Mouse (Mus musculus) testis, adult 2 months (tissue): ENCODE measurements around the gene Shc3. TPM values are rescaled to one million over a fixed set of nuclear protein-coding genes. Genes with fewer than 3 reads are reported as not detected.

Experiments
- H3K27ac ChIP-seq: fragments of 200-500 bp; 2 replicates; pipeline ENCODE4 v1.5.1; 2012; ENCODE audit warnings: low read depth, low read length; ENCODE audit not compliant: control insufficient read depth, insufficient read depth
- H3K27me3 ChIP-seq: fragments of 200-500 bp; 2 replicates; pipeline ENCODE4 v1.6.1; 2012; ENCODE audit warnings: mild to moderate bottlenecking, low read length, moderate library complexity; ENCODE audit not compliant: control insufficient read depth, insufficient read depth
- H3K36me3 ChIP-seq: fragments of 200-500 bp; 2 replicates; pipeline ENCODE4 v1.6.1; 2012; ENCODE audit warnings: mild to moderate bottlenecking, low read length; ENCODE audit not compliant: control insufficient read depth, insufficient read depth
- H3K4me1 ChIP-seq: fragments of 200-500 bp; 2 replicates; pipeline ENCODE4 v1.6.1; 2012; ENCODE audit warnings: low read length; ENCODE audit not compliant: control insufficient read depth, insufficient read depth
- H3K4me3 ChIP-seq: fragments of 200-500 bp; 2 replicates; pipeline ENCODE4 v1.5.1; 2012; ENCODE audit warnings: low read depth, mild to moderate bottlenecking, low read length, moderate library complexity, mixed read lengths; ENCODE audit not compliant: control insufficient read depth
- CTCF ChIP-seq: fragments of 200-500 bp; IDR thresholded peaks from 2 replicates; pipeline ENCODE4 v1.5.1; 2012; ENCODE audit warnings: low read depth, mild to moderate bottlenecking, inconsistent platforms, low read length, moderate library complexity; ENCODE audit not compliant: control insufficient read depth, insufficient read depth, insufficient replicate concordance
- POLR2A ChIP-seq: fragments of 200-500 bp; IDR thresholded peaks from 2 replicates; pipeline ENCODE4 v1.6.1; 2012; ENCODE audit warnings: low read depth, mild to moderate bottlenecking, inconsistent platforms, low read length, moderate library complexity; ENCODE audit not compliant: control insufficient read depth
- polyA plus RNA-seq: library from polyadenylated mRNA; depleted of rRNA; stranded (reverse); fragments of >200 nt; gene quantifications from 2 replicates; pipeline ENCODE4 v1.2.3, GENCODE M21; 2012

The Shc3 gene
- polyA plus RNA-seq, 1 experiment = 1.9 TPM

DNA sequence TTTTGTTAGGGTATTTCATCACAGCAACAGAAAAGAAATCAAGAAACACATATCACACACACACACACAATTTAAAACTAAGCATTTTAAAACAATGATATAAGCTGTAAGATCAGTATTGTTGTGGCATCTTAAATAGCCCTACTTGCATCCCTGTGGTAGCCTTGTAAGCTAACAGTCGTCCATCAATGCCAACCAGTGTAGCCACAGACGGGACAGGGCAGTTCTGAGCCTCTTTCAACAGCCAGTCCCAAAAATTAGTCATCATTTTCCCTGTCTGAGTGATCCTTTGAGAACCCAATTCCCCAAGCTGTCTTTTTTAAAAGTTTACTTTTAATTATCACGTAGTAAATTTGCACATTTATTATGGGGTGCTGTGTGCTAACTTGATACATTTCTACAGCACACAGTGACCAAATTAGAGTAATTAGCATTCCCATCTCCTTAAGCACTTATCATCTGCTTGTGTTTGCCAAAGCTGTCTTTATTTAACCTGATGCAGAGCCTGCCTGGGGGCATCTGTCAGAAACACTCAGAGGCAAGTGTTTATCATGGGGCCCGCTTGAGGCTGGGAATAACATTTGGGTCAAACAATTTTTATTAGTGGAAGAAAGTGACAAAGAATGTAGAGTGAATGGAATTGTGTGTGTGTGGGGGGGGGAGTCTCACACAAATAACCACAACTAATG lies 112.9 kb downstream of the Shc3 start:
- no peak overlapping the region for H3K27ac ChIP-seq
- no peaks in the 10 kb centered on the region for H3K4me1 ChIP-seq
- H3K36me3 ChIP-seq = no peaks in the 10 kb centered on the region
- H3K4me3 ChIP-seq = no peak overlapping the region
- no peaks in the 10 kb centered on the region for H3K27me3 ChIP-seq
- TF ChIP-seq POLR2A (no peak), CTCF (no peak)

DNA sequence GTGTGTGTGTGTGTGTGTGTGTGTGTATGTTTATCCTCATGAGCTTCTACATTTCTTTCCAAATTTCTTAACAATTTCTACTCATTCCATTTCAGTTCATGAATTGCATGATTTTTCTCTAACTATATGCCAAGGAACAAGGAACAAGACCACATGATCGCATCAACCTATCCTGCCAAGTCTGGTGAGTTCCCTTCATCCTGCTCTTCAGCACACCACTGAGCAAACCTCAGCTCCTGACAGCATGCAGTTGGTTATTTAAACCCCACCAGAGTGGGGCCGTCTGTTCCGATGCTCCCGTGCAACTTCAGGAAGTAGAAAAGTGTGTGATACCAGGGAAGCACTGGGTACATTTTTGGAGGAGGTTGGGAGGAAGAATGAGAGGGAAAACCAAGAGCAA lies 122.7 kb downstream of the Shc3 start:
- Histone ChIP-seq H3K4me1 (0 out of 2 replicates have a peak, but pooled peaks cover 2% of the 10 kb centered on the region), H3K27ac (no peak overlapping the region)
- TF ChIP-seq CTCF (no peak), POLR2A (no peak)

GRCm38 (mm10) chr13:51442922-51443321 lies 126.3 kb downstream of the Shc3 start:
- Histone ChIP-seq H3K27me3 (no peaks in the 10 kb centered on the region), H3K4me3 (no peak overlapping the region), H3K27ac (no peak overlapping the region), H3K36me3 (no peaks in the 10 kb centered on the region), H3K4me1 (no peaks in the 10 kb centered on the region)
- TF ChIP-seq CTCF = no peak

More for the DNA sequence above, 122.7 kb downstream of the Shc3 start:
- Histone ChIP-seq H3K27me3 (no peaks in the 10 kb centered on the region), H3K4me3 (no peak overlapping the region), H3K36me3 (no peaks in the 10 kb centered on the region)

DNA sequence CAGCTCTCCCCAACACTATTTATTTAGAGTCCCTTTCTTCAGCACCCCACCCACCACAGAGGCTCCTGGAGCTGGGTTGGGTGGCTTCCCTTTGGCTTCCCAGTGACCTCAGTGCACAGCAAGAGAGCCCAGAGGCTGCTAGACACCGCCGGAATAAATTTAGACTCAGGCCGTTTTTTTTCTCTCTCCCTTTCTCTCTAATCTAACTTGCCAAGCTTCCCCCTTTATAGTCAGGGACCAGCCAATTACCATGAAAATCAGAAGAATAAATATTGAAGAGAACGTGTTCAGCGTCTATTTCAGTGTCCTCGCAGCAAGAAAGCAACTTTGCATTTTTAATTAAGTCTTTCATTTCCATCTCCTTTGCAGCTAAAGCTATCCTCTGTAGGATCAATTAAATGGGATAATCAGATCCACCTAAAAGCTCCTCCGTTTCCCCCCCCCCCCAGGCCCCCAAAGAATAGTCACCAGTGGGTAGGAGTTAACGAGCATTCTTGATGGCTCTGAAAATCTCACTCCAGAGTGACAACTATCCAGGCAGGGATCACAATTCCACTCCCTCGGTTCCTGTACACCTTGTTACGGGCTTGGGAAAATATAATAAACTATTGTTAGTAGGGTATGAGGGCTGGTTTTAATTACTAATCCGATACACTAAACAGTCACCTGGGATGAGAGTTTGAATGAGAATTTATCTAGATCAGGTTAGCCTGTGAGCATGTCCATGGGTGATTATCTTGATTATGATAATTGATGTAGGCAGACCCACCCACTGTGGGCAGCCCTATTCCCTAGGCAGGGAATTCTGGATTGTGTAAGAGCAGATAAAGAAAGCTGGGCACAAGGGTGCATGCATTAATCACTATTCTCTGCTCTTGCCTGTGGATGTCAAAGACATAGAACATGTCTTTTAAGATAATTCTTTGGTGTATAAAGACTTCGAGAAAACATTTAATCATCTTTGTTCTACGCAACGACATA lies 131.8 kb downstream of the Shc3 start:
- no peak for TF ChIP-seq CTCF
- TF ChIP-seq POLR2A = no peak
- Histone ChIP-seq H3K4me3 (no peak overlapping the region), H3K27ac (no peak overlapping the region), H3K4me1 (no peaks in the 10 kb centered on the region), H3K36me3 (no peaks in the 10 kb centered on the region), H3K27me3 (no peaks in the 10 kb centered on the region)

DNA sequence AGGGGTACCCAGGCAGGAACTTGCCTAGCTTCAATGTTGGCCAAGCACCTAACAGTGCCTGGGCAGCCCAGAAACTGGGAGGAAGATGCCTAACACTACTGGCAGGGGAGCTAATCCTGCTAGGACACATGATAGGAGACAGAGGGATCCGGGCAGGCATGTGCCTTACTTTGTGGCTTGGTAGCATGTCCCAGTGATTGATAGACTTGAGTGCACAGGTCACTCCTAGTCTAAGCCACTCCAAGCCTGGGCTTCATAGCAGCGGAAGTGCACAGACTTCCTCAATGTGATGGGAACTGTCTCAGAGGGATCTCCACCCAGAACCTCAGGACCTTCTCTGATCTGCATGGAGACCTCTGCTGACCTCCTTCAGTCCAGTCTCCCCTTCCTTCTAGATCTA lies 134.1 kb downstream of the Shc3 start:
- TF ChIP-seq POLR2A = no peak
- no peak for TF ChIP-seq CTCF
- H3K4me3 ChIP-seq = no peak overlapping the region
- no peaks in the 10 kb centered on the region for H3K36me3 ChIP-seq

GRCm38 (mm10) chr13:51434460-51434859 lies 134.8 kb downstream of the Shc3 start:
- H3K27ac ChIP-seq = no peak overlapping the region
- H3K36me3 ChIP-seq = no peaks in the 10 kb centered on the region
- H3K4me1 ChIP-seq = no peaks in the 10 kb centered on the region
- no peak for TF ChIP-seq POLR2A
- TF ChIP-seq CTCF = no peak
- H3K4me3 ChIP-seq = no peak overlapping the region
- no peaks in the 10 kb centered on the region for H3K27me3 ChIP-seq

More for the DNA sequence above, 134.1 kb downstream of the Shc3 start:
- no peak overlapping the region for H3K27ac ChIP-seq
- H3K4me1 ChIP-seq = no peaks in the 10 kb centered on the region
- H3K27me3 ChIP-seq = no peaks in the 10 kb centered on the region

GRCm38 (mm10) chr13:51433371-51433770 lies 135.8 kb downstream of the Shc3 start:
- no peaks in the 10 kb centered on the region for H3K4me1 ChIP-seq
- no peaks in the 10 kb centered on the region for H3K36me3 ChIP-seq
- no peak overlapping the region for H3K4me3 ChIP-seq
- H3K27ac ChIP-seq = no peak overlapping the region
- H3K27me3 ChIP-seq = no peaks in the 10 kb centered on the region
- TF ChIP-seq CTCF (no peak), POLR2A (no peak)
